13 mouse cellular contexts compared by ENCODE assay signal in the genomic region with DNA sequence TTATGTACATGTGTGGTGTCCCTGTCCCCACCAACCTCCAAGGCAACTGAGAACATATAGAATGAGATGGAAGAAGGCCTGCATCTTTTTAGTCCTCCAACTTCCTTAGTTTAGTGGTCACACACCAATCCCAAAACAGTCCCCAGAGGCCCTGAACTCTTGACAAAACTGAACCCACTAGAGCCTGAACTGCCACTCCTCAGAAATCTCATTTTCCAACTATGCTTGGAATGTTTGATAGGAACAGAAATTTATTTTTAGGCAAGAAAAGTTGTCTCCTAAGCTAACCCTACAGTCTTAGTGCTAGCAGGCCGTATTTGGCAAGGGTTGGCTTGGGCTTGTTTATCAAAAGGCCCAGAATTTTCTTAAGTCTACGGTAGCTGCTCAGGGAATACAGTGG. TPM values are rescaled to one million over a fixed set of nuclear protein-coding genes. Genes with fewer than 3 reads are reported as not detected.
A peak's percentile ranks its signal among the peaks of the same experiment; 100 is the strongest.
DNase-seq lines count a peak whose midpoint lies in the region; ATAC-seq and TF ChIP-seq lines count a peak whose summit lies in the region.
"Had no signal": no experiment of that assay in that cellular context is flagged by ENCODE, and none has a peak within 500 bp of the region (broad histone marks: within the 10 kb centered on the region; RNA-seq: fewer than 3 reads in every experiment).

No protein-coding gene starts in this region.

- no peak for ATAC-seq in hindbrain, embryonic 13.5 days (ENCODE audit: low FRiP score)
- no peak for ATAC-seq in midbrain, postnatal 0 days (ENCODE audit: low FRiP score)
- no peak for ATAC-seq in intestine, embryonic 15.5 days
- no peak for ATAC-seq in stomach, postnatal 0 days (ENCODE audit: low FRiP score, low TSS enrichment)
- no peak for ATAC-seq in megakaryocyte, adult 5-6 weeks (ENCODE audit: poor library complexity, severe bottlenecking)
- no peak for ATAC-seq in forebrain, embryonic 16.5 days

- no peak for DNase-seq in hindbrain, embryonic 10.5 days (ENCODE audit: low spot score)
- DNase-seq in midbrain, embryonic 10.5 days (ENCODE audit: low spot score), result no peak
- no peak for DNase-seq in midbrain, postnatal 0 days (ENCODE audit: low spot score)
- no peak for DNase-seq in stomach, postnatal 0 days (ENCODE audit: low spot score)
- DNase-seq: right cerebral cortex, postnatal 14 days; thymus, postnatal 36 days had no signal

- H3K9ac ChIP-seq in hindbrain, embryonic 13.5 days, result no peak overlapping the region
- no peak overlapping the region for H3K9ac ChIP-seq in midbrain, postnatal 0 days (replicated peaks; ENCODE audit: low read length, poor library complexity, severe bottlenecking)
- 0 out of 2 replicates have a peak overlapping the region, but pooled peaks have one; percentile 12 for H3K9ac ChIP-seq in intestine, embryonic 15.5 days
- no peak overlapping the region for H3K9ac ChIP-seq in stomach, postnatal 0 days (ENCODE audit: low read length)
- H3K9ac ChIP-seq in forebrain, embryonic 16.5 days (replicated peaks; ENCODE audit: low read depth, low read length), result no peak overlapping the region
- H3K9ac ChIP-seq: hindbrain, embryonic 14.5 days had no signal

- no peak overlapping the region; the same call in 1 of the 2 replicates for H3K4me3 ChIP-seq in hindbrain, embryonic 10.5 days
- H3K4me3 ChIP-seq in hindbrain, embryonic 13.5 days, result no peak overlapping the region
- no peak overlapping the region for H3K4me3 ChIP-seq in midbrain, embryonic 10.5 days
- no peak overlapping the region for H3K4me3 ChIP-seq in midbrain, postnatal 0 days (ENCODE audit: low read depth, low read length)
- no peak overlapping the region for H3K4me3 ChIP-seq in intestine, embryonic 15.5 days (replicated peaks)
- no peak overlapping the region for H3K4me3 ChIP-seq in stomach, postnatal 0 days (ENCODE audit: low read depth, low read length)
- H3K4me3 ChIP-seq in forebrain, embryonic 16.5 days (replicated peaks; ENCODE audit: low read length), result no peak overlapping the region
- H3K4me3 ChIP-seq: left cerebral cortex, adult 2 months; megakaryocyte, embryonic 14.5 days had no signal

- TF ChIP-seq CTCF in midbrain, postnatal 0 days (IDR thresholded peaks at IDR 0.05), result no peak
- no peak for TF ChIP-seq CTCF in stomach, postnatal 0 days (IDR thresholded peaks at IDR 0.05; ENCODE audit: low read depth)

- H3K27me3 ChIP-seq in hindbrain, embryonic 10.5 days (ENCODE audit: insufficient read depth, poor library complexity, severe bottlenecking), result no peaks in the 10 kb centered on the region
- H3K27me3 ChIP-seq in hindbrain, embryonic 13.5 days, result no peaks in the 10 kb centered on the region
- no peaks in the 10 kb centered on the region for H3K27me3 ChIP-seq in midbrain, embryonic 10.5 days (ENCODE audit: low read depth, poor library complexity, severe bottlenecking)
- H3K27me3 ChIP-seq in midbrain, postnatal 0 days (ENCODE audit: insufficient read depth, low read length), result no peaks in the 10 kb centered on the region
- H3K27me3 ChIP-seq in intestine, embryonic 15.5 days (replicated peaks), result no peaks in the 10 kb centered on the region
- H3K27me3 ChIP-seq in stomach, postnatal 0 days (ENCODE audit: control insufficient read depth, insufficient read depth, low read length), result no peaks in the 10 kb centered on the region
- no peaks in the 10 kb centered on the region for H3K27me3 ChIP-seq in forebrain, embryonic 16.5 days (replicated peaks; ENCODE audit: control insufficient read depth, insufficient read depth, low read length)
- H3K27me3 ChIP-seq: megakaryocyte, embryonic 14.5 days had no signal

- 91% methylated on average over 2 of the region's 2 CpGs for WGBS in hindbrain, embryonic 10.5 days
- 92% methylated on average over 2 of the region's 2 CpGs for WGBS in hindbrain, embryonic 13.5 days
- WGBS in midbrain, embryonic 10.5 days, result 92% methylated on average over 2 of the region's 2 CpGs
- whole genome bisulfite sequencing in midbrain, postnatal 0 days, result 79% methylated on average over 2 of the region's 2 CpGs
- 55% methylated on average over 2 of the region's 2 CpGs for WGBS in intestine, embryonic 15.5 days
- WGBS in stomach, postnatal 0 days, result 28% methylated on average over 2 of the region's 2 CpGs
- 91% methylated on average over 2 of the region's 2 CpGs for WGBS in forebrain, embryonic 16.5 days

- TF ChIP-seq EP300 in stomach, postnatal 0 days (optimal IDR thresholded peaks at IDR 0.05), result no peak

- H3K36me3 ChIP-seq in hindbrain, embryonic 10.5 days, result peaks cover 47% of the 10 kb centered on the region
- no peaks in the 10 kb centered on the region for H3K36me3 ChIP-seq in hindbrain, embryonic 13.5 days
- H3K36me3 ChIP-seq in midbrain, embryonic 10.5 days, result peaks cover 61% of the 10 kb centered on the region
- H3K36me3 ChIP-seq in midbrain, postnatal 0 days (ENCODE audit: insufficient read depth, low read length), result no peaks in the 10 kb centered on the region
- peaks cover 3% of the 10 kb centered on the region; the same call in 1 of the 2 replicates for H3K36me3 ChIP-seq in intestine, embryonic 15.5 days
- no peaks in the 10 kb centered on the region; the same call in 1 of the 2 replicates for H3K36me3 ChIP-seq in stomach, postnatal 0 days (ENCODE audit: control insufficient read depth, insufficient read depth, low read length)
- no peaks in the 10 kb centered on the region for H3K36me3 ChIP-seq in forebrain, embryonic 16.5 days (ENCODE audit: control insufficient read depth, insufficient read depth)

- H3K4me1 ChIP-seq in hindbrain, embryonic 10.5 days (replicated peaks), result peaks cover 92% of the 10 kb centered on the region
- H3K4me1 ChIP-seq in hindbrain, embryonic 13.5 days (replicated peaks), result peaks cover 55% of the 10 kb centered on the region
- peaks cover 67% of the 10 kb centered on the region for H3K4me1 ChIP-seq in midbrain, embryonic 10.5 days
- no peaks in the 10 kb centered on the region for H3K4me1 ChIP-seq in midbrain, postnatal 0 days (ENCODE audit: insufficient read depth, low read length)
- peaks cover 69% of the 10 kb centered on the region for H3K4me1 ChIP-seq in intestine, embryonic 15.5 days (replicated peaks)
- peaks cover 28% of the 10 kb centered on the region for H3K4me1 ChIP-seq in stomach, postnatal 0 days (replicated peaks; ENCODE audit: control insufficient read depth, insufficient read depth)
- H3K4me1 ChIP-seq in forebrain, embryonic 16.5 days (replicated peaks; ENCODE audit: control insufficient read depth, insufficient read depth, low read length), result peaks cover 23% of the 10 kb centered on the region

- no peaks in the 10 kb centered on the region for H3K9me3 ChIP-seq in hindbrain, embryonic 10.5 days
- H3K9me3 ChIP-seq in hindbrain, embryonic 13.5 days, result no peaks in the 10 kb centered on the region
- no peaks in the 10 kb centered on the region for H3K9me3 ChIP-seq in midbrain, embryonic 10.5 days (replicated peaks)
- no peaks in the 10 kb centered on the region for H3K9me3 ChIP-seq in midbrain, postnatal 0 days (ENCODE audit: low read length)
- no peaks in the 10 kb centered on the region for H3K9me3 ChIP-seq in intestine, embryonic 15.5 days
- no peaks in the 10 kb centered on the region for H3K9me3 ChIP-seq in stomach, postnatal 0 days (ENCODE audit: control insufficient read depth, low read length)
- no peaks in the 10 kb centered on the region for H3K9me3 ChIP-seq in forebrain, embryonic 16.5 days (ENCODE audit: control insufficient read depth, low read length)
- H3K9me3 ChIP-seq: megakaryocyte, embryonic 14.5 days had no signal

- peak overlapping the region; percentile 87 for H3K27ac ChIP-seq in hindbrain, embryonic 10.5 days
- no peak overlapping the region for H3K27ac ChIP-seq in hindbrain, embryonic 13.5 days
- peak overlapping the region; percentile 80 for H3K27ac ChIP-seq in midbrain, embryonic 10.5 days (replicated peaks)
- H3K27ac ChIP-seq in midbrain, postnatal 0 days (ENCODE audit: low read depth, low read length), result no peak overlapping the region
- H3K27ac ChIP-seq in intestine, embryonic 15.5 days, result peak overlapping the region; percentile 74; the same call in 1 of the 2 replicates
- H3K27ac ChIP-seq in stomach, postnatal 0 days (replicated peaks), result peak overlapping the region; percentile 81
- H3K27ac ChIP-seq in forebrain, embryonic 16.5 days (ENCODE audit: low read length), result no peak overlapping the region
- H3K27ac ChIP-seq: hindbrain, embryonic 14.5 days; left cerebral cortex, adult 2 months had no signal

- no peak overlapping the region for H3K4me2 ChIP-seq in hindbrain, embryonic 13.5 days
- no peak overlapping the region for H3K4me2 ChIP-seq in midbrain, postnatal 0 days (ENCODE audit: low read depth, low read length, poor library complexity, severe bottlenecking)
- no peak overlapping the region for H3K4me2 ChIP-seq in intestine, embryonic 15.5 days (replicated peaks)
- no peak overlapping the region for H3K4me2 ChIP-seq in stomach, postnatal 0 days (replicated peaks; ENCODE audit: low read depth)
- no peak overlapping the region for H3K4me2 ChIP-seq in forebrain, embryonic 16.5 days (ENCODE audit: low read length)
- H3K4me2 ChIP-seq: hindbrain, embryonic 14.5 days had no signal

RNA-seq across cellular contexts. Expression of a gene that starts 10.4 kb away (rescaled TPM):
- 216 and 245 TPM in 2 replicates for polyA plus RNA-seq in hindbrain, embryonic 10.5 days (2016; fragmentation: Nextera tagmentation; extraction: Ambion mirVana)
- 136 and 138 TPM in 2 replicates for polyA plus RNA-seq in hindbrain, embryonic 13.5 days (2015; fragmentation: Nextera tagmentation; extraction: Ambion mirVana)
- 236 and 239 TPM in 2 replicates for polyA plus RNA-seq in midbrain, embryonic 10.5 days (2016; fragmentation: Nextera tagmentation; extraction: Ambion mirVana)
- total RNA-seq in midbrain, postnatal 0 days (2014; rRNA removed), result 74.7 and 86.9 TPM in 2 replicates
- 101 and 105 TPM in 2 replicates for polyA plus RNA-seq in midbrain, postnatal 0 days (2015; fragmentation: Nextera tagmentation; extraction: Ambion mirVana)
- polyA plus RNA-seq in intestine, embryonic 15.5 days (2015; fragmentation: Nextera tagmentation; extraction: Ambion mirVana), result 340 and 361 TPM in 2 replicates
- polyA plus RNA-seq in stomach, postnatal 0 days (2015; fragmentation: Nextera tagmentation; extraction: Ambion mirVana), result 216 and 227 TPM in 2 replicates
- 82.5 and 87.8 TPM in 2 replicates for total RNA-seq in megakaryocyte, adult 5-6 weeks (2015)
- 44.7 and 55.1 TPM in 2 replicates for total RNA-seq in megakaryocyte, adult 5-6 weeks (2017)
- 150 and 155 TPM in 2 replicates for polyA plus RNA-seq in forebrain, embryonic 16.5 days (2015; fragmentation: Nextera tagmentation; extraction: Ambion mirVana)

RNA-seq across cellular contexts. Expression of a gene that starts 29.9 kb away (rescaled TPM):
- 426 and 432 TPM in 2 replicates for polyA plus RNA-seq in hindbrain, embryonic 10.5 days (2016; fragmentation: Nextera tagmentation; extraction: Ambion mirVana)
- polyA plus RNA-seq in hindbrain, embryonic 13.5 days (2015; fragmentation: Nextera tagmentation; extraction: Ambion mirVana), result 315 and 332 TPM in 2 replicates
- polyA plus RNA-seq in midbrain, embryonic 10.5 days (2016; fragmentation: Nextera tagmentation; extraction: Ambion mirVana), result 402 and 429 TPM in 2 replicates
- total RNA-seq in midbrain, postnatal 0 days (2014; rRNA removed), result 405 and 482 TPM in 2 replicates
- polyA plus RNA-seq in midbrain, postnatal 0 days (2015; fragmentation: Nextera tagmentation; extraction: Ambion mirVana), result 292 and 309 TPM in 2 replicates
- 359 and 375 TPM in 2 replicates for polyA plus RNA-seq in intestine, embryonic 15.5 days (2015; fragmentation: Nextera tagmentation; extraction: Ambion mirVana)
- polyA plus RNA-seq in stomach, postnatal 0 days (2015; fragmentation: Nextera tagmentation; extraction: Ambion mirVana), result 294 and 295 TPM in 2 replicates
- total RNA-seq in megakaryocyte, adult 5-6 weeks (2015), result 216 and 241 TPM in 2 replicates
- 340 and 348 TPM in 2 replicates for total RNA-seq in megakaryocyte, adult 5-6 weeks (2017)
- 296 and 297 TPM in 2 replicates for polyA plus RNA-seq in forebrain, embryonic 16.5 days (2015; fragmentation: Nextera tagmentation; extraction: Ambion mirVana)

RNA-seq across cellular contexts. Expression of a gene that starts 30.1 kb away (rescaled TPM):
- 8.8 and 9.0 TPM in 2 replicates for polyA plus RNA-seq in hindbrain, embryonic 10.5 days (2016; fragmentation: Nextera tagmentation; extraction: Ambion mirVana)
- polyA plus RNA-seq in hindbrain, embryonic 13.5 days (2015; fragmentation: Nextera tagmentation; extraction: Ambion mirVana), result 4.1 and 6.4 TPM in 2 replicates
- 7.9 and 11.4 TPM in 2 replicates for polyA plus RNA-seq in midbrain, embryonic 10.5 days (2016; fragmentation: Nextera tagmentation; extraction: Ambion mirVana)
- total RNA-seq in midbrain, postnatal 0 days (2014; rRNA removed), result 5.6 and 17.4 TPM in 2 replicates
- 18.2 and 21.0 TPM in 2 replicates for polyA plus RNA-seq in midbrain, postnatal 0 days (2015; fragmentation: Nextera tagmentation; extraction: Ambion mirVana)
- polyA plus RNA-seq in intestine, embryonic 15.5 days (2015; fragmentation: Nextera tagmentation; extraction: Ambion mirVana), result 6.3 and 7.7 TPM in 2 replicates
- polyA plus RNA-seq in stomach, postnatal 0 days (2015; fragmentation: Nextera tagmentation; extraction: Ambion mirVana), result 3.0 and 3.6 TPM in 2 replicates
- 53.8 and 54.4 TPM in 2 replicates for total RNA-seq in megakaryocyte, adult 5-6 weeks (2015)
- 44.2 and 60.4 TPM in 2 replicates for total RNA-seq in megakaryocyte, adult 5-6 weeks (2017)
- 6.7 and 10.0 TPM in 2 replicates for polyA plus RNA-seq in forebrain, embryonic 16.5 days (2015; fragmentation: Nextera tagmentation; extraction: Ambion mirVana)

Comparison
In these comparisons a context has a peak if more than half of its experiments do, and no peak if none do; other contexts are left out.
1. H3K27ac ChIP-seq: peak in hindbrain, embryonic 10.5 days (single experiment), midbrain, embryonic 10.5 days (single experiment), intestine, embryonic 15.5 days (single experiment) and stomach, postnatal 0 days (single experiment); none in hindbrain, embryonic 13.5 days (single experiment), midbrain, postnatal 0 days (single experiment) and forebrain, embryonic 16.5 days (single experiment).